Mouse (Mus musculus): ENCODE data around the gene Ifnl3. TPM values are rescaled to one million over a fixed set of nuclear protein-coding genes. Genes with fewer than 3 reads are reported as not detected.

The Ifnl3 gene
- polyA plus RNA-seq, 1 experiment from 2014 or later: not detected

GRCm38 (mm10) chr7:28570291-28570981 is 47.8 kb downstream of the Ifnl3 start:
- Histone ChIP-seq H3K4me3 (no peak overlapping the region), H3K36me3 (peaks cover 15% of the 10 kb centered on the region), H3K27me3 (no peaks in the 10 kb centered on the region), H3K9ac (no peak overlapping the region), H3K27ac (replicated peaks) (peak overlapping the region; percentile 20; the same call in 1 of the 2 replicates), H3K9me3 (no peaks in the 10 kb centered on the region), H3K4me1 (replicated peaks) (peaks cover 11% of the 10 kb centered on the region), H3K4me2 (no peak overlapping the region)
- no peak for ATAC-seq (ENCODE audit: low FRiP score, low read depth)
- 61% methylated on average over 12 of the region's 12 CpGs for WGBS

GRCm38 (mm10) chr7:28570982-28571682 is 48.5 kb downstream of the Ifnl3 start:
- WGBS: 51% methylated on average over 5 of the region's 5 CpGs
- Histone ChIP-seq H3K4me2 (no peak overlapping the region), H3K9ac (no peak overlapping the region), H3K9me3 (no peaks in the 10 kb centered on the region), H3K27me3 (no peaks in the 10 kb centered on the region), H3K4me3 (no peak overlapping the region), H3K36me3 (peaks cover 15% of the 10 kb centered on the region), H3K4me1 (replicated peaks) (peaks cover 11% of the 10 kb centered on the region), H3K27ac (replicated peaks) (peak overlapping the region; percentile 20; the same call in 1 of the 2 replicates)
- ATAC-seq (ENCODE audit: low FRiP score, low read depth): no peak

DNA sequence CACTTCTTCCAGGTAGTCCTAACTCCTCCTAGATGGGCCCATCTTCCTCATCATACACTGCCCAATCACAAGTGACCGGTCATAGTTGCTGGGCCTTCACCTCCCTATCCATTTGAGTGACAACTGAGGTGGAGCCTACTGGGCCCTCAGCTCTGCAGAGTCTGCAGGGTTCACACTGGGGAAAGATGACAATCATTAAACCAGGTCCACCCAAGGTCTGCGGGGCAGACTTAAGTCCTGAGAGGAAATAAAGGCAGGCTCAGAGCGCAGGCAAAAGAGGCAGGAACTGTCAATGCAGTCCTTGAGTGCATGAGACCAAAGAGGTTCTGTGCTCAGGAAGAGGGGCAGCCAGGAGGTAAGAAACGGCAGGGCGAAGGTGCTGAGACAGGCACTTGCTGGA is 50.1 kb downstream of the Ifnl3 start:
- Histone ChIP-seq H3K9me3 (no peaks in the 10 kb centered on the region), H3K27me3 (no peaks in the 10 kb centered on the region), H3K27ac (replicated peaks) (no peak overlapping the region), H3K4me3 (no peak overlapping the region), H3K36me3 (peaks cover 3% of the 10 kb centered on the region; the same call in 1 of the 2 replicates), H3K4me2 (no peak overlapping the region), H3K4me1 (replicated peaks) (peaks cover 22% of the 10 kb centered on the region), H3K9ac (no peak overlapping the region)
- ATAC-seq (ENCODE audit: low FRiP score, low read depth): no peak
- WGBS: 87% methylated on average over 5 of the region's 5 CpGs

DNA sequence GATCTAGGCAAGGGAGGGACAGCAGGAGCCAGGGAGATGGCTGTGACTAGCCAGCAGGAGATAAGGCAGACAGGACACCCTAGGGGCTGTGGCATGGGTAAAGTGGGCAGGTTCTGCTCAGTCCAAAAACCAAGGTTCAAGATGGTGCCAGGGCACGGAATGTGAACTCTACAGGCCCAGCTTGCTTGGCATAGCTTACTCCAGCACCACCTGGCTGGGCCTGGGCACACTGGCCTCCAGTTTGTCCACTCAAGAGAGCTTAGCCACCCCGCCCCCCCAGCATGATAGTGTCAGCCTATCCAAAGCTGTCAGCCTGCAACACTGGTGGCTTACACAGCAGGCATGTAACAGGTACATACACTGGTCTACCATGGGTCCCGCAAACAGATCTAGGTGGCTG is 50.6 kb downstream of the Ifnl3 start:
- Histone ChIP-seq H3K4me1 (replicated peaks) (peaks cover 22% of the 10 kb centered on the region), H3K4me3 (no peak overlapping the region)
- WGBS: 91% methylated on average over 3 of the region's 3 CpGs

More for the DNA sequence above, 50.6 kb downstream of the Ifnl3 start:
- Histone ChIP-seq H3K27ac (replicated peaks) (no peak overlapping the region), H3K9ac (no peak overlapping the region), H3K9me3 (no peaks in the 10 kb centered on the region), H3K4me2 (no peak overlapping the region), H3K27me3 (no peaks in the 10 kb centered on the region), H3K36me3 (no peaks in the 10 kb centered on the region)
- ATAC-seq (ENCODE audit: low FRiP score, low read depth): no peak

Small RNA genes within 50 kb of the gene (microRNA-seq; reads per million reads assigned to microRNA genes)
- not detected for gene Mir7049

Other genes starting within 250 kb of the Ifnl3 start
- 38.4 and 38.7 TPM in 2 replicates for gene Eid2b, start 245.1 kb upstream of the Ifnl3 start, polyA plus RNA-seq (2015; fragmentation: Nextera tagmentation; extraction: Ambion mirVana)
- gene Selenov, start 231.7 kb upstream of the Ifnl3 start, polyA plus RNA-seq (2015; fragmentation: Nextera tagmentation; extraction: Ambion mirVana): 0.62 and 1.4 TPM in 2 replicates
- 18.4 and 26.9 TPM in 2 replicates for gene Dll3, start 220.6 kb upstream of the Ifnl3 start, polyA plus RNA-seq (2015; fragmentation: Nextera tagmentation; extraction: Ambion mirVana)
- 129 and 131 TPM in 2 replicates for gene Timm50, start 210.8 kb upstream of the Ifnl3 start, polyA plus RNA-seq (2015; fragmentation: Nextera tagmentation; extraction: Ambion mirVana)
- gene Supt5, start 184.1 kb upstream of the Ifnl3 start, polyA plus RNA-seq (2015; fragmentation: Nextera tagmentation; extraction: Ambion mirVana): 94.0 and 104 TPM in 2 replicates
- 444 and 501 TPM in 2 replicates for gene Rps16, start 172.2 kb upstream of the Ifnl3 start, polyA plus RNA-seq (2015; fragmentation: Nextera tagmentation; extraction: Ambion mirVana)
- 26.8 and 27.6 TPM in 2 replicates for gene Plekhg2, start 150.2 kb upstream of the Ifnl3 start, polyA plus RNA-seq (2015; fragmentation: Nextera tagmentation; extraction: Ambion mirVana)
- gene Zfp36, start 142.6 kb upstream of the Ifnl3 start, polyA plus RNA-seq (2015; fragmentation: Nextera tagmentation; extraction: Ambion mirVana): 4.4 and 4.6 TPM in 2 replicates
- gene Med29, start 130.1 kb upstream of the Ifnl3 start, polyA plus RNA-seq (2015; fragmentation: Nextera tagmentation; extraction: Ambion mirVana): 46.1 and 46.6 TPM in 2 replicates
- 93.3 and 96.8 TPM in 2 replicates for gene Paf1, start 129.9 kb upstream of the Ifnl3 start, polyA plus RNA-seq (2015; fragmentation: Nextera tagmentation; extraction: Ambion mirVana)
- 4.1 and 4.9 TPM in 2 replicates for gene Gmfg, start 85.4 kb upstream of the Ifnl3 start, polyA plus RNA-seq (2015; fragmentation: Nextera tagmentation; extraction: Ambion mirVana)
- gene Lrfn1, start 70.9 kb upstream of the Ifnl3 start, polyA plus RNA-seq (2015; fragmentation: Nextera tagmentation; extraction: Ambion mirVana): 20.3 and 25.5 TPM in 2 replicates
- not detected in 2 replicates for gene Ifnl2, start 12.4 kb upstream of the Ifnl3 start, polyA plus RNA-seq (2015; fragmentation: Nextera tagmentation; extraction: Ambion mirVana)
- not detected in 2 replicates for gene Sycn, start 18.0 kb downstream of the Ifnl3 start, polyA plus RNA-seq (2015; fragmentation: Nextera tagmentation; extraction: Ambion mirVana)
- 0.19 TPM in 1 of 2 replicates, not detected in the other for gene Nccrp1, start 24.4 kb downstream of the Ifnl3 start, polyA plus RNA-seq (2015; fragmentation: Nextera tagmentation; extraction: Ambion mirVana)
- gene Samd4b, start 75.3 kb downstream of the Ifnl3 start, polyA plus RNA-seq (2015; fragmentation: Nextera tagmentation; extraction: Ambion mirVana): 23.3 and 28.1 TPM in 2 replicates
- 20.2 TPM in 2 replicates for gene Pak4, start 75.3 kb downstream of the Ifnl3 start, polyA plus RNA-seq (2015; fragmentation: Nextera tagmentation; extraction: Ambion mirVana)
- gene Acp7, start 108.5 kb downstream of the Ifnl3 start, polyA plus RNA-seq (2015; fragmentation: Nextera tagmentation; extraction: Ambion mirVana): 0.29 and 0.33 TPM in 2 replicates
- 10.1 and 13.4 TPM in 2 replicates for gene Fbxo27, start 170.0 kb downstream of the Ifnl3 start, polyA plus RNA-seq (2015; fragmentation: Nextera tagmentation; extraction: Ambion mirVana)
- gene Fbxo17, start 194.0 kb downstream of the Ifnl3 start, polyA plus RNA-seq (2015; fragmentation: Nextera tagmentation; extraction: Ambion mirVana): 4.1 and 5.2 TPM in 2 replicates
- gene Mrps12, start 219.0 kb downstream of the Ifnl3 start, polyA plus RNA-seq (2015; fragmentation: Nextera tagmentation; extraction: Ambion mirVana): 113 TPM in 2 replicates
- gene Sars2, start 219.2 kb downstream of the Ifnl3 start, polyA plus RNA-seq (2015; fragmentation: Nextera tagmentation; extraction: Ambion mirVana): 19.5 TPM in 2 replicates
- 0.54 and 0.71 TPM in 2 replicates for gene Ccer2, start 233.3 kb downstream of the Ifnl3 start, polyA plus RNA-seq (2015; fragmentation: Nextera tagmentation; extraction: Ambion mirVana)
- 112 and 125 TPM in 2 replicates for gene Sirt2, start 243.9 kb downstream of the Ifnl3 start, polyA plus RNA-seq (2015; fragmentation: Nextera tagmentation; extraction: Ambion mirVana)
- gene Nfkbib, start 244.7 kb downstream of the Ifnl3 start, polyA plus RNA-seq (2015; fragmentation: Nextera tagmentation; extraction: Ambion mirVana): 66.3 and 69.0 TPM in 2 replicates